Mouse (Mus musculus) layer of hippocampus, adult 9-11 months (tissue): ENCODE data around the gene Map2k4.

Experiments
- DNase-seq: peaks from one replicate; pipeline ENCODE4 v3.0.0; 2022

Map2k4 gene

DNA sequence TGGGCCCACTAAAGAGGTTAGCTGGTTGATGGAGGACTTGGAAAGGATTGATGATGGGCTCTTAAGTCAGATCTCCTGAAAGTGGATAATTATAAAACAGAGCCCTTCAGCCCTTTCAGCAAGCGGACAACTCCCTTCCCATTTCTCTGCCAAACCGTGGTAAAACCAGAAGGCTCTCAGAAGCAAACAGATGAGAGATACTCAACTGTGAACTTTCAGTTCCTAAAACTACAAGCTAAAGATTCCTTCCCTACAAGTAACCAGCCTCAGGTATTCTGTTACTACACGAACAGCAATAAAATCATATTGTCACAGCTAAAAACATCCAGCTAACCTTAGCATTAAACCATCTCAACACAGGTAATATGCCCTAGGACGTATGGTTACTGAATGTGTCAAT is 83.2 kb downstream of the Map2k4 start:
- DNase-seq, result no peak

GRCm38 (mm10) chr11:65678824-65679402 is 109.2 kb downstream of the Map2k4 start:
- no peak for DNase-seq

DNA sequence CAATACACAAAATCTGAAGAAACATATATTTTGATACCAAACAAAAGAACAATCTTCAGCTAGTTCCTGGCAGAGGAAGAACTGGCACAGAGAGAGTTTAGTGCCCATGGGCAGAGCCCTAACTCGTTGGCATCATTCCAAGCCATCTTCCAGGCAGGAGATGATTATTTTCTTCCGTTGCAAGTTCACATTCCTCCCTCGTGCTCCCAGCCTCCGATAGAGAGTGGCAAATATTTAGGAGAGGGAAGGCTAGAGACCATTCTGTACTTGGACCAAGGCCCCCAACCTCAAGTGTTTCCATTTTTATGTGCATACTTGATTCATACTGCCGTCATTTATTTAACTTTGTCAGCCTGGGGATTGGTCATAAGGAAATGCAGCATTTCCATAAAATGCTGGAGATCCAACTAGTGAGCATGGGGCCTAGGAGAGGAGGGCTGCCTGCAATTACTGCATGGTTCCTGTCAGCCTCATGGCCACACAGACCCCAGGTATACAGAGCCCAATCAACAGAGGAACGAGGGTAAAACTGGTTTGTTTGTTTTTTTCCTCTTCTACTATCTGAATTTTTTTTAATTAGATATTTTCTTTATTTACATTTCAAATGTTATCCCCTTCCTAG is 120.6 kb downstream of the Map2k4 start:
- no peak for DNase-seq

DNA sequence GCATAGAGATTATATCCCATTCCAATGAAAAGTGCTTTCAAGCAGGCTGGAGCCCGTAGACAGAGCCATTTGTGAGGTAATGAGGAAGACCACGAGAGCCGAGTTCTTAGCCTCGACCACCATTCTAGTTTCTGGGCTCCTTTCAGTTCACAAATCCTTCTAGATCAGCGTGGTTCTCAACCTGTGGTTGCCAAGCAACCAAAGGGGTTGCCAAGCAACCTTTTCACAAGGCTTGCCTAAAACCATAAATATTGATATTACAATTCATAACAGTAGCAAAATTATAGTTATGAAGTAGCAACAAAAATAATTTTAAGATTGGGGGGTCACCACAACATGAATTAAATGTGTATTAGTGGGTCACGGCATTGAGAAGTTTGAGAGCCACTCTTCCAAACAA is 123.2 kb downstream of the Map2k4 start:
- DNase-seq, result peak; percentile 34

GRCm38 (mm10) chr11:65661790-65662522 is 126.1 kb downstream of the Map2k4 start:
- no peak for DNase-seq

- no peak for DNase-seq
Observed at GRCm38 (mm10) chr11:65653932-65654331, 134.2 kb downstream of the Map2k4 start.

DNA sequence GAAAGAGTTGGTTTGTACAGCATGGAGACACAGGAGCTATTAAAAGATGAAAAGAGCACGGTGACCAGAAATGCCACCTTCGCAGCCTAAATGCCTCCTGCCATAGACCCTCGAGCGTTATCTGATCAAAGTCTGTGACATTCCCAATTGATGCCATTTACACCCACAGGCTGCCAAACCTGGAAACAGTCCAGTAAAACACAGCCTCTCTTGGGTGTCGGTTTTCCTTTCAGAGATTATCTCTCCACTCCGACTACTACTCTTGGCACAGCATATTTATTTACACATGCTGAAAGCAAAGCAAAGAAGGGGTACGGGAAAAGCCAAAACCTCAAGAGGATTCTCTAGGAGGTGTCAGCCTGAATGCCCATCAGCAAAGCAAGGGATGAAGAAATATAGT is 136.7 kb downstream of the Map2k4 start:
- no peak for DNase-seq

GRCm38 (mm10) chr11:65649956-65650715 is 138.0 kb downstream of the Map2k4 start:
- DNase-seq, result no peak

GRCm38 (mm10) chr11:65649469-65649868 is 138.6 kb downstream of the Map2k4 start:
- no peak for DNase-seq

GRCm38 (mm10) chr11:65646314-65646713 is 141.8 kb downstream of the Map2k4 start:
- no peak for DNase-seq

DNA sequence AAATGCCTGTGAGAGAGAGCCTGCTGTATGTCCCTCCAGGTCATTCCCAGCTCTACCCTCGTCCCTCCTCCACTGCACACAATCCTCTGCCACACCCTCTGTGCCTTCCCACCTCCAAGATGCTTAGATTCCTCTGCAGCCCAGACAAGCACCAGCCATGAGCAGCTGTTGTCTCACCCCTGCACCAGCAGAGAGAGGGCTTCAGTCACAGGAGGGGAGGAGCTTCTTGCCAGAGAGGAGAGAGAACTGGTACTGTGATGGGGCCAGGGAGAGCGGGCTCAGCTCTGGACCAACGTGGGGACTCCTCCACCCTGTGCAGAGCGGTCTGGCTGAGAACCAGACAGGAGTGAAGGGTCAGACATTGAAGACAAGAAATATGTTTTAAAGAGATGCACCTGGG is 143.6 kb downstream of the Map2k4 start:
- DNase-seq, result no peak

- DNase-seq, result no peak
Observed at GRCm38 (mm10) chr11:65640261-65640660, 147.8 kb downstream of the Map2k4 start.
